Comparison of ENCODE assay signal across 10 mouse cellular contexts in the genomic region with DNA sequence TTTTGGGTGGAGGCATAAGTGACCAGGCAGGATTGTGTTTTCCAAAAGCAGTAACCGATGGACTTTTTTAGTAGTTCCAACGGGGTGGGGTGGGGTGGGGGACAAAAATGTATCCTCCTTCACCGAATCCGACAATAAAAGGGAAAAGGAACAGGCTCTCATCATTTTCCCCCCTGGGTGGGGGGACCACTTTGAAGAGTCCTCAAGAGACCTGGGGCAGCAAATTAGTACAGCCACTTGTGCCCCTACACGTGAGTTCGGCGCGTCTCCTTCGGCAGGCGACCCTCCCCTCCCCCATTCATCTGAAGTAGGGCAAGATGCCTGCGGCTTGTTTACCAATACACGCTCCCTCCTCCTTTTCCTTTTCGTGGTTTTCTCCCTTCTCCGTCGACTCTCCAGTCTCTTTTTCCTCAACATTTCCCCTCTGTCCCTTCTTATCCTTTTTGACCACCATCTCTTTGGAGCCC. TPM values are rescaled to one million over a fixed set of nuclear protein-coding genes. Genes with fewer than 3 reads are reported as not detected.
DNase-seq lines count a peak whose midpoint lies in the region; ATAC-seq and TF ChIP-seq lines count a peak whose summit lies in the region.
"Had no signal": no experiment of that assay in that cellular context is flagged by ENCODE, and none has a peak within 500 bp of the region (broad histone marks: within the 10 kb centered on the region; RNA-seq: fewer than 3 reads in every experiment).

No protein-coding gene starts in this region.

- TF ChIP-seq POLR2A in olfactory bulb, adult 2 months (IDR thresholded peaks at IDR 0.05; ENCODE audit: insufficient read depth, low read depth, low read length): no peak

- H3K27me3 ChIP-seq in hindbrain, embryonic 15.5 days: peaks cover 56% of the 10 kb centered on the region

- peak; percentile 8; the same call in 1 of the 2 replicates for ATAC-seq in hindbrain, embryonic 15.5 days (ENCODE audit: low FRiP score, low read depth)

- no peak for TF ChIP-seq CTCF in left cerebral cortex, adult 2 months (IDR thresholded peaks at IDR 0.05)
- no peak for TF ChIP-seq CTCF in olfactory bulb, adult 2 months (IDR thresholded peaks at IDR 0.05; ENCODE audit: insufficient read depth, low read depth, low read length)

- no peaks in the 10 kb centered on the region for H3K9me3 ChIP-seq in hindbrain, embryonic 15.5 days

- DNase-seq in left cerebral cortex, adult 2 months (ENCODE audit: extremely low spot score in 1 of 2, low spot score in 2 of 2): no peak
- DNase-seq in left cerebral cortex, adult 18-20 months (ENCODE audit: low spot score in 2 of 2): no peak
- peak; percentile 77 for DNase-seq in embryo, embryonic 9.5 days (ENCODE audit: extremely low spot score)
- no peak for DNase-seq in layer of hippocampus, adult 18-20 months (ENCODE audit: low spot score in 2 of 2)
- no peak for DNase-seq in gastrocnemius, postnatal 25 days
- no peak for DNase-seq in spleen, postnatal 14 days (ENCODE audit: low spot score in 2 of 2)

- intact Hi-C loops in left cerebral cortex, adult 2 months (cut with DNase I): loop anchor here (5.0 kb wide), 2 partner anchors 113 to 562 kb away; a partner anchor contains a TSS

- H3K4me1 ChIP-seq in hindbrain, embryonic 15.5 days (replicated peaks): peaks cover 26% of the 10 kb centered on the region; the same call in 1 of the 2 replicates
- peaks cover 30% of the 10 kb centered on the region for H3K4me1 ChIP-seq in olfactory bulb, adult 2 months (ENCODE audit: control insufficient read depth, insufficient read depth, low read length)

- H3K4me2 ChIP-seq in hindbrain, embryonic 15.5 days: peak overlapping the region; percentile 46

- H3K27ac ChIP-seq in left cerebral cortex, adult 2 months: peak overlapping the region; percentile 7; the same call in 1 of the 2 replicates
- peak overlapping the region; percentile 70; the same call in 1 of the 2 replicates for H3K27ac ChIP-seq in hindbrain, embryonic 15.5 days (replicated peaks)
- peak overlapping the region; percentile 33 for H3K27ac ChIP-seq in olfactory bulb, adult 2 months (ENCODE audit: insufficient read depth, low read depth, low read length)

- no peak overlapping the region for H3K9ac ChIP-seq in hindbrain, embryonic 15.5 days

- 0% methylated on average over 15 of the region's 15 CpGs for WGBS in hindbrain, embryonic 15.5 days
- 0% methylated on average over 15 of the region's 15 CpGs for WGBS in olfactory bulb, adult 2 months

- H3K36me3 ChIP-seq in hindbrain, embryonic 15.5 days: no peaks in the 10 kb centered on the region

- H3K4me3 ChIP-seq in left cerebral cortex, adult 2 months: peak overlapping the region; percentile 28; the same call in 1 of the 2 replicates
- peak overlapping the region; percentile 18; the same call in 1 of the 2 replicates for H3K4me3 ChIP-seq in hindbrain, embryonic 15.5 days
- peak overlapping the region; percentile 34 for H3K4me3 ChIP-seq in olfactory bulb, adult 2 months (ENCODE audit: insufficient read depth, low read depth, low read length)
- H3K4me3 ChIP-seq: erythroblast, embryonic 14.5 days had no signal

RNA-seq across cellular contexts. Expression of a gene that starts 20.6 kb away (rescaled TPM):
- total RNA-seq in left cerebral cortex, adult 2 months (2021): 10 to 100 TPM in 1 of 2 experiments, 1 to 10 TPM in 1; 8.2 to 11.7 TPM
- total RNA-seq in left cerebral cortex, adult 18-20 months (2021): 10 to 100 TPM in 1 of 2 experiments, 1 to 10 TPM in 1; 8.8 to 10.3 TPM
- 32.6 and 42.3 TPM in 2 replicates for polyA plus RNA-seq in hindbrain, embryonic 15.5 days (2015; fragmentation: Nextera tagmentation; extraction: Ambion mirVana)
- not detected in 2 replicates for polyA plus RNA-seq in olfactory bulb, adult 2 months (2012; ENCODE audit: insufficient read depth, insufficient read length, low replicate concordance, missing spikeins)
- total RNA-seq in layer of hippocampus, adult 18-20 months (2021): 10 to 100 TPM; 10.2 to 12.9 TPM
- not detected for total RNA-seq in gastrocnemius, postnatal 25 days (2021)
- total RNA-seq: megakaryocyte progenitor cell, adult 5-6 weeks had no signal

Comparison
In these comparisons a context has a peak if more than half of its experiments do, and no peak if none do; other contexts are left out.
1. H3K27ac ChIP-seq: peak in every context shown above with its lines; median percentile 70 in hindbrain, embryonic 15.5 days; 33 in olfactory bulb, adult 2 months; 7 in left cerebral cortex, adult 2 months.
2. RNA of a gene that starts 20.6 kb away (total RNA-seq): 10.2 to 12.9 TPM in layer of hippocampus, adult 18-20 months, 8.2 to 11.7 TPM in left cerebral cortex, adult 2 months and 8.8 to 10.3 TPM in left cerebral cortex, adult 18-20 months; not detected in gastrocnemius, postnatal 25 days; every median in the first group is over 4 times any median in the second.
3. Peak in every context shown above with its lines, with median percentiles within 50 percentile points of each other: H3K4me3 ChIP-seq.